In the genomic region with DNA sequence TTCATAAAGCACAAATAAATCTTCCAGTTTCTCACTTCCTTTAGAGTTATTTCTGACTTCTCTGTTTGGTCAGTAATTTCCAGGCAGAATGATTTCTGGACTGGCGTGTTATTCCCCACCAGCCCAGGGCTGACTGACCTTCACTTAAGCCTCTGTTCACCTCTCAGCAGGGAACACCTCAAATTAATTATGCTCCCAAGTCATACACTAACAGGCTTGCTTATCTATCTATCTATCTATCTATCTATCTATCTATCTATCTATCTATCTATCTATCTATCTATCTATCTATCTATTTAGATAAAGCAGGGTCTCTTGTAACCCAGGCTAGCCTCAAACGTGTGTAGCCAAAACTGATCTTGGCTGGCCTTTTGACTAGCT, we compare ENCODE assay signal across 10 mouse cellular contexts. TPM values are rescaled to one million over a fixed set of nuclear protein-coding genes. Genes with fewer than 3 reads are reported as not detected.
DNase-seq lines count a peak whose midpoint lies in the region; ATAC-seq and TF ChIP-seq lines count a peak whose summit lies in the region.
"Had no signal": no experiment of that assay in that cellular context is flagged by ENCODE, and none has a peak within 500 bp of the region (broad histone marks: within the 10 kb centered on the region; RNA-seq: fewer than 3 reads in every experiment).

No protein-coding gene starts in this region.

- TF ChIP-seq CTCF in liver, postnatal 0 days (IDR thresholded peaks at IDR 0.05; ENCODE audit: low read depth): no peak

- peaks cover 62% of the 10 kb centered on the region for H3K36me3 ChIP-seq in heart, embryonic 13.5 days
- peaks cover 2% of the 10 kb centered on the region for H3K36me3 ChIP-seq in embryonic facial prominence, embryonic 11.5 days (replicated peaks; ENCODE audit: control insufficient read depth, insufficient read depth, low read depth, low read length)
- peaks cover 62% of the 10 kb centered on the region for H3K36me3 ChIP-seq in hindbrain, embryonic 13.5 days
- peaks cover 46% of the 10 kb centered on the region for H3K36me3 ChIP-seq in liver, postnatal 0 days (replicated peaks; ENCODE audit: insufficient read depth, low read length)

- H3K27me3 ChIP-seq in heart, embryonic 13.5 days (replicated peaks): peaks cover 7% of the 10 kb centered on the region; the same call in 1 of the 2 replicates
- no peaks in the 10 kb centered on the region; the same call in 1 of the 2 replicates for H3K27me3 ChIP-seq in embryonic facial prominence, embryonic 11.5 days (ENCODE audit: control insufficient read depth, insufficient read depth, low read length)
- H3K27me3 ChIP-seq in hindbrain, embryonic 13.5 days: peaks cover 12% of the 10 kb centered on the region; the same call in 1 of the 2 replicates
- peaks cover 13% of the 10 kb centered on the region for H3K27me3 ChIP-seq in liver, postnatal 0 days (ENCODE audit: insufficient read depth, low read length)

- H3K4me3 ChIP-seq in heart, embryonic 13.5 days: peak overlapping the region; percentile 56; the same call in 1 of the 2 replicates
- H3K4me3 ChIP-seq in embryonic facial prominence, embryonic 11.5 days (ENCODE audit: low read depth, low read length): peak overlapping the region; percentile 41; the same call in 1 of the 2 replicates
- no peak overlapping the region; the same call in 1 of the 2 replicates for H3K4me3 ChIP-seq in hindbrain, embryonic 13.5 days
- H3K4me3 ChIP-seq in liver, postnatal 0 days (ENCODE audit: low read depth, low read length): no peak overlapping the region

- H3K9ac ChIP-seq in heart, embryonic 13.5 days: peak overlapping the region; percentile 83
- no peak overlapping the region; the same call in 1 of the 2 replicates for H3K9ac ChIP-seq in embryonic facial prominence, embryonic 11.5 days (replicated peaks; ENCODE audit: low read length)
- no peak overlapping the region for H3K9ac ChIP-seq in hindbrain, embryonic 13.5 days
- H3K9ac ChIP-seq in liver, postnatal 0 days (replicated peaks): no peak overlapping the region

- no peaks in the 10 kb centered on the region for H3K9me3 ChIP-seq in heart, embryonic 13.5 days
- H3K9me3 ChIP-seq in embryonic facial prominence, embryonic 11.5 days (replicated peaks; ENCODE audit: control insufficient read depth, low read length): no peaks in the 10 kb centered on the region
- no peaks in the 10 kb centered on the region for H3K9me3 ChIP-seq in hindbrain, embryonic 13.5 days
- no peaks in the 10 kb centered on the region for H3K9me3 ChIP-seq in liver, postnatal 0 days (ENCODE audit: low read length)

- no peak for TF ChIP-seq EP300 in liver, postnatal 0 days (IDR thresholded peaks at IDR 0.05; ENCODE audit: low read depth)

- H3K27ac ChIP-seq in heart, embryonic 13.5 days (replicated peaks): no peak overlapping the region
- H3K27ac ChIP-seq in embryonic facial prominence, embryonic 11.5 days (replicated peaks; ENCODE audit: low read depth, low read length): no peak overlapping the region
- no peak overlapping the region for H3K27ac ChIP-seq in hindbrain, embryonic 13.5 days
- H3K27ac ChIP-seq in liver, postnatal 0 days (ENCODE audit: low read depth): no peak overlapping the region

- no peak for DNase-seq in heart, postnatal 4 days
- no peak for DNase-seq in embryonic facial prominence, embryonic 11.5 days (ENCODE audit: low spot score)
- DNase-seq in liver, postnatal 0 days: no peak
- DNase-seq in spleen, postnatal 10 days (ENCODE audit: low spot score in 2 of 2): no peak
- DNase-seq in gastrocnemius, adult 18-20 months (ENCODE audit: low spot score): no peak

- 35% methylated on average over 2 of the region's 2 CpGs for WGBS in heart, embryonic 13.5 days
- 54% methylated on average over 2 of the region's 2 CpGs for WGBS in embryonic facial prominence, embryonic 11.5 days
- 56% methylated on average over 2 of the region's 2 CpGs for WGBS in hindbrain, embryonic 13.5 days
- WGBS in liver, postnatal 0 days (ENCODE audit: insufficient replicate concordance): 56% methylated on average over 2 of the region's 2 CpGs

- ATAC-seq in heart, embryonic 13.5 days (ENCODE audit: extremely low read depth, insufficient number of reproducible peaks, low FRiP score, low TSS enrichment): no peak
- ATAC-seq in embryonic facial prominence, embryonic 11.5 days (replicated peaks; ENCODE audit: insufficient number of reproducible peaks, low FRiP score, low TSS enrichment, low read depth): 0 out of 2 replicates have a peak, but pooled peaks have one; percentile 8
- ATAC-seq in hindbrain, embryonic 13.5 days (ENCODE audit: low FRiP score): no peak
- ATAC-seq in liver, postnatal 0 days: peak; percentile 33
- ATAC-seq in erythroblast, adult 5-6 weeks (replicated peaks; ENCODE audit: low FRiP score, poor library complexity, severe bottlenecking): no peak

- peak overlapping the region; percentile 86 for H3K4me2 ChIP-seq in heart, embryonic 13.5 days
- no peak overlapping the region; the same call in 1 of the 2 replicates for H3K4me2 ChIP-seq in embryonic facial prominence, embryonic 11.5 days (ENCODE audit: low read depth, low read length)
- peak overlapping the region; percentile 90 for H3K4me2 ChIP-seq in hindbrain, embryonic 13.5 days
- H3K4me2 ChIP-seq in liver, postnatal 0 days (ENCODE audit: low read depth, low read length): peak overlapping the region; percentile 93

- H3K4me1 ChIP-seq in heart, embryonic 13.5 days: peaks cover 10% of the 10 kb centered on the region
- 0 out of 2 replicates have a peak, but pooled peaks cover 2% of the 10 kb centered on the region for H3K4me1 ChIP-seq in embryonic facial prominence, embryonic 11.5 days (ENCODE audit: control insufficient read depth, insufficient read depth, low read length)
- H3K4me1 ChIP-seq in hindbrain, embryonic 13.5 days (replicated peaks): peaks cover 7% of the 10 kb centered on the region; the same call in 1 of the 2 replicates
- H3K4me1 ChIP-seq in liver, postnatal 0 days (ENCODE audit: insufficient read depth): peaks cover 11% of the 10 kb centered on the region

RNA-seq across cellular contexts. Expression of gene Nudt17, which starts 0.3 kb away (rescaled TPM):
- 7.1 and 7.2 TPM in 2 replicates for polyA plus RNA-seq in heart, embryonic 13.5 days (2015; fragmentation: Nextera tagmentation; extraction: Ambion mirVana)
- 1 to 10 TPM; 3.5 to 3.6 TPM for total RNA-seq in heart, postnatal 4 days (2021)
- 12.0 and 13.5 TPM in 2 replicates for polyA plus RNA-seq in embryonic facial prominence, embryonic 11.5 days (2014; fragmentation: Nextera tagmentation; extraction: Ambion mirVana)
- 14.0 and 19.2 TPM in 2 replicates for polyA plus RNA-seq in hindbrain, embryonic 13.5 days (2015; fragmentation: Nextera tagmentation; extraction: Ambion mirVana)
- 0.29 and 0.38 TPM in 2 replicates for polyA plus RNA-seq in liver, postnatal 0 days (2015; fragmentation: Nextera tagmentation; extraction: Ambion mirVana)
- total RNA-seq in erythroblast, adult 5-6 weeks (2015; ENCODE audit: low replicate concordance): not detected in 2 replicates
- not detected in 2 replicates for total RNA-seq in erythroblast, adult 5-6 weeks (2017; ENCODE audit: low replicate concordance)
- under 1 TPM; 0.50 to 0.76 TPM for total RNA-seq in gastrocnemius, adult 18-20 months (2021)
- total RNA-seq: hematopoietic stem cell, adult 5-6 weeks had no signal

RNA-seq across cellular contexts. Expression of gene Pias3, which starts 12.5 kb away (rescaled TPM):
- polyA plus RNA-seq in heart, embryonic 13.5 days (2015; fragmentation: Nextera tagmentation; extraction: Ambion mirVana): 36.0 and 37.7 TPM in 2 replicates
- 10 to 100 TPM; 23.6 to 27.3 TPM for total RNA-seq in heart, postnatal 4 days (2021)
- polyA plus RNA-seq in embryonic facial prominence, embryonic 11.5 days (2014; fragmentation: Nextera tagmentation; extraction: Ambion mirVana): 33.8 and 35.5 TPM in 2 replicates
- polyA plus RNA-seq in hindbrain, embryonic 13.5 days (2015; fragmentation: Nextera tagmentation; extraction: Ambion mirVana): 33.7 and 33.8 TPM in 2 replicates
- 4.6 and 5.2 TPM in 2 replicates for polyA plus RNA-seq in liver, postnatal 0 days (2015; fragmentation: Nextera tagmentation; extraction: Ambion mirVana)
- 3.8 and 11.0 TPM in 2 replicates for total RNA-seq in erythroblast, adult 5-6 weeks (2015; ENCODE audit: low replicate concordance)
- total RNA-seq in erythroblast, adult 5-6 weeks (2017; ENCODE audit: low replicate concordance): 2.2 and 3.2 TPM in 2 replicates
- 1 to 10 TPM; 6.1 to 7.5 TPM for total RNA-seq in gastrocnemius, adult 18-20 months (2021)

RNA-seq across cellular contexts. Expression of gene Polr3c, which starts 18.8 kb away (rescaled TPM):
- polyA plus RNA-seq in heart, embryonic 13.5 days (2015; fragmentation: Nextera tagmentation; extraction: Ambion mirVana): 25.2 and 29.3 TPM in 2 replicates
- total RNA-seq in heart, postnatal 4 days (2021): 10 to 100 TPM; 26.1 to 27.3 TPM
- 35.9 and 37.3 TPM in 2 replicates for polyA plus RNA-seq in embryonic facial prominence, embryonic 11.5 days (2014; fragmentation: Nextera tagmentation; extraction: Ambion mirVana)
- 32.5 and 36.4 TPM in 2 replicates for polyA plus RNA-seq in hindbrain, embryonic 13.5 days (2015; fragmentation: Nextera tagmentation; extraction: Ambion mirVana)
- polyA plus RNA-seq in liver, postnatal 0 days (2015; fragmentation: Nextera tagmentation; extraction: Ambion mirVana): 10.4 and 11.6 TPM in 2 replicates
- 11.3 and 15.9 TPM in 2 replicates for total RNA-seq in erythroblast, adult 5-6 weeks (2015; ENCODE audit: low replicate concordance)
- total RNA-seq in erythroblast, adult 5-6 weeks (2017; ENCODE audit: low replicate concordance): 12.8 and 13.7 TPM in 2 replicates
- total RNA-seq in gastrocnemius, adult 18-20 months (2021): 10 to 100 TPM; 21.0 to 22.4 TPM

RNA-seq across cellular contexts. Expression of gene Rnf115, which starts 18.8 kb away (rescaled TPM):
- 36.9 and 44.8 TPM in 2 replicates for polyA plus RNA-seq in heart, embryonic 13.5 days (2015; fragmentation: Nextera tagmentation; extraction: Ambion mirVana)
- 10 to 100 TPM; 25.3 to 25.6 TPM for total RNA-seq in heart, postnatal 4 days (2021)
- 82.3 and 85.1 TPM in 2 replicates for polyA plus RNA-seq in embryonic facial prominence, embryonic 11.5 days (2014; fragmentation: Nextera tagmentation; extraction: Ambion mirVana)
- polyA plus RNA-seq in hindbrain, embryonic 13.5 days (2015; fragmentation: Nextera tagmentation; extraction: Ambion mirVana): 70.3 and 72.4 TPM in 2 replicates
- 28.6 and 29.7 TPM in 2 replicates for polyA plus RNA-seq in liver, postnatal 0 days (2015; fragmentation: Nextera tagmentation; extraction: Ambion mirVana)
- 33.4 and 41.6 TPM in 2 replicates for total RNA-seq in erythroblast, adult 5-6 weeks (2015; ENCODE audit: low replicate concordance)
- total RNA-seq in erythroblast, adult 5-6 weeks (2017; ENCODE audit: low replicate concordance): 32.6 and 38.3 TPM in 2 replicates
- 100 to 1,000 TPM in 1 of 2 experiments, 10 to 100 TPM in 1; 55.7 to 103 TPM for total RNA-seq in gastrocnemius, adult 18-20 months (2021)

RNA-seq across cellular contexts. Expression of gene Ankrd35, which starts 38.7 kb away (rescaled TPM):
- polyA plus RNA-seq in heart, embryonic 13.5 days (2015; fragmentation: Nextera tagmentation; extraction: Ambion mirVana): 0.09 and 0.33 TPM in 2 replicates
- under 1 TPM; 0.14 to 0.19 TPM for total RNA-seq in heart, postnatal 4 days (2021)
- 0.14 and 0.45 TPM in 2 replicates for polyA plus RNA-seq in embryonic facial prominence, embryonic 11.5 days (2014; fragmentation: Nextera tagmentation; extraction: Ambion mirVana)
- polyA plus RNA-seq in hindbrain, embryonic 13.5 days (2015; fragmentation: Nextera tagmentation; extraction: Ambion mirVana): 0.84 and 0.89 TPM in 2 replicates
- 0.37 and 0.45 TPM in 2 replicates for polyA plus RNA-seq in liver, postnatal 0 days (2015; fragmentation: Nextera tagmentation; extraction: Ambion mirVana)
- not detected in 2 replicates for total RNA-seq in erythroblast, adult 5-6 weeks (2015; ENCODE audit: low replicate concordance)
- not detected in 2 replicates for total RNA-seq in erythroblast, adult 5-6 weeks (2017; ENCODE audit: low replicate concordance)
- under 1 TPM; 0.18 to 0.31 TPM for total RNA-seq in gastrocnemius, adult 18-20 months (2021)
- total RNA-seq: hematopoietic stem cell, adult 5-6 weeks; megakaryocyte progenitor cell, adult 5-6 weeks had no signal

Comparison
In these comparisons a context has a peak if more than half of its experiments do, and no peak if none do; other contexts are left out.
1. ATAC-seq: peak in embryonic facial prominence, embryonic 11.5 days (single experiment) and liver, postnatal 0 days (single experiment); none in heart, embryonic 13.5 days (single experiment), hindbrain, embryonic 13.5 days (single experiment) and erythroblast, adult 5-6 weeks (single experiment).
2. H3K4me3 ChIP-seq: peak in heart, embryonic 13.5 days (single experiment) and embryonic facial prominence, embryonic 11.5 days (single experiment); none in hindbrain, embryonic 13.5 days (single experiment) and liver, postnatal 0 days (single experiment).